Mouse (Mus musculus): ENCODE measurements at regions not wholly inside any gene's neighbourhood (a gene's known extent, or its start where the extent isn't known, plus 50 kb on each side); places are given as distances from the start of the nearest gene placed in this dataset.

DNA sequence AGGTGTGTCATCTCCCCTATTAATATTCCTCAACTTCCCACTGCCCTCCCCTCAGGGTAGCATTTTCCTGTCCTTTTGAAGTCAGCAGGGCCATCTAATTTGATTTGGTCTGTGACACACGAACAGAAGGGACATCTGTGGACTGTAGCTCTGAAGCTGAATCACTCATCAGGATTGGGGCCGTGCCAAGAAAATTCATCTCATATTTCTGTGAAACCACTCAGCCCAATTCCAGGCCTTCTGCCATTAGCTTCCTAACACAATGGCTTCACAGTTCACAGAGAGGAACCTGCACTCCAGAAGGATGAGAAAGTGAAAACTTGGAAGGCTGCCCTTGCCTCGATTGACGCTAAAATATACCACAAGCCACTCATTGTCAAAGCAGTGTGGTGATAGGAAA is 86.1 kb downstream of the Abhd5 start:
- ATAC-seq (ENCODE audit: insufficient read depth), result no peak
- 54% methylated on average over 4 of the region's 4 CpGs for WGBS (ENCODE audit: insufficient replicate concordance)
- H3K4me2 ChIP-seq, result no peak overlapping the region

DNA sequence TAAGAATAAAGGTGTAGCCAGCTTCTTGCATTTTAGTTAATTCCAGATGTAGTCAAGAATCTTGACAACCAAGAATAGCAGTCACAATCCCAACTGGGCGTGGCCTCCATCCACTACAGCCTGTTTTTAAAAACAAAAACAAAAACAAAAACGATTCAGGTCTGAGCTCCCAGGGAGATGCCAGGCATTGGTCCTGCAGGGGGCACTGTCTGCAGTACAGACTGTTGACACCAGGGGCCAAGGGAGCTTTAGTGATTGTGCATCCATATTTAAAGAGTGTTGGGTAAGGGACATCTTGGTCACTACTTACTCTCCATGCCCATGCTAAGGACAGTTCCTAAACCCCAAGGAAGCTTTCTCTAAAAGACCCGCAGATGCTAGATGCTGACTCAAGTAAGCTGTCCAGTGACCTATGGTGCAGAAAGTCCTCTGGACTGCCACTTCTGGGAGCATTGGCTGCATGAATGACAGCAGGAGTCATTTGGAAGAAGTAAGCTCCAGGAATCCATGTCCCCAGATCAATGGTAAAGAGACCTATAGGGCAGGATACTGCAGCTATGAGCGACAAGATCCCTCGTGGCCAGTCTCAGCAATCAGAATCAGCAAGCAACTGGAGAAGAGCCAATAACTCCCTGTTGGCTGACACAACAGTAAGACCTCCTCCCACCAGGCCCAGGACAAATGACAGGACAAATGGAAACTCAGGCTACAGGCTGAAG is 95.1 kb downstream of the Abhd5 start:
- Histone ChIP-seq H3K4me1 (replicated peaks) (no peaks in the 10 kb centered on the region), H3K9me3 (replicated peaks) (no peaks in the 10 kb centered on the region), H3K27ac (replicated peaks) (no peak overlapping the region), H3K4me3 (replicated peaks) (no peak overlapping the region), H3K27me3 (no peaks in the 10 kb centered on the region), H3K9ac (no peak overlapping the region), H3K36me3 (replicated peaks) (no peaks in the 10 kb centered on the region), H3K4me2 (no peak overlapping the region)
- 46% methylated on average over 5 of the region's 5 CpGs for WGBS (ENCODE audit: insufficient replicate concordance)
- no peak for ATAC-seq (ENCODE audit: insufficient read depth)

More for the DNA sequence above, 86.1 kb downstream of the Abhd5 start:
- H3K9me3 ChIP-seq (replicated peaks), result no peaks in the 10 kb centered on the region
- no peak overlapping the region for H3K27ac ChIP-seq (replicated peaks)
- H3K36me3 ChIP-seq (replicated peaks), result no peaks in the 10 kb centered on the region
- H3K9ac ChIP-seq, result no peak overlapping the region
- H3K27me3 ChIP-seq, result no peaks in the 10 kb centered on the region
- H3K4me1 ChIP-seq (replicated peaks), result no peaks in the 10 kb centered on the region
- H3K4me3 ChIP-seq (replicated peaks), result no peak overlapping the region

DNA sequence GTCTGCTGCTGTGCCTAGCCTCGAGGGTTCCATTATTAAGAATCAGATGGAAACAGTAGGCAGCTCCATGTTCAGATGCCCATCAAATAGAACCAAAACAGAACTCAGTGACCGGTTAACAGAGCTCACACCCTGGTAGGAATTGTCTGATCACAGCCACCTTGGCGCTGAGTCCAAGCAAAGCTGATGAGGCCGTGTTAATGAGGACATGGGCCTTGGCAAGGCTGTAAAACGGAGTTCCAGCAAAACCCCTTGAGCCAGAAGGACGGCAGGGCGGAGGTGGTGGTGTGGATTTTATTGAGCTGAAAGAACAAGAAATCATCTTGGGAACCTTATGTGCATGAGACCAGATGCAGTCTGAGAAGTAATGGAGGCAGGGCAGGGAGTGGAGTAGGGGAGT is 96.2 kb downstream of the Abhd5 start:
- no peaks in the 10 kb centered on the region for H3K9me3 ChIP-seq (replicated peaks)
- H3K36me3 ChIP-seq (replicated peaks), result no peaks in the 10 kb centered on the region
- H3K9ac ChIP-seq, result no peak overlapping the region
- 58% methylated on average over 7 of the region's 7 CpGs for WGBS (ENCODE audit: insufficient replicate concordance)
- H3K27ac ChIP-seq (replicated peaks), result no peak overlapping the region
- H3K27me3 ChIP-seq, result no peaks in the 10 kb centered on the region
- H3K4me1 ChIP-seq (replicated peaks), result no peaks in the 10 kb centered on the region
- no peak overlapping the region for H3K4me2 ChIP-seq
- H3K4me3 ChIP-seq (replicated peaks), result no peak overlapping the region
- no peak for ATAC-seq (ENCODE audit: insufficient read depth)

DNA sequence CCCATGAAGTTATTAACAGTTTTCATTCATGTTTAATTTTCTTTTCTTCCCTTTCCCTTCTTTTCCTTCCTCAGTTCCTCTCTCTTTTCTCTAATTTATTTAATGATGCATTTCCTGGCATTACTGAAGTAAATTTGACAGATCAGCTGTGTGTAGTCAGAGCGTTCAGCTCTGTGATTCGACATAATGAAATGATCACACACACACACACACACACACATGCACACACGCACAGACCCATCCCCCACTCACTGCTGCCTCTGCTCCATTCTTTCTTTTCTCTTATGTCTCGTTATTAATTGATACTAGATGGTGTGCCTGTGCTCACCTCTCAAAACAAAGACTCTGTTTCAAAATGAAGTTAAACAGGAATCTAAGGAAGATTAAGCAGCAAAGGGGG is 96.9 kb downstream of the Abhd5 start:
- no peak for ATAC-seq (ENCODE audit: insufficient read depth)
- WGBS (ENCODE audit: insufficient replicate concordance), result 53% methylated on average over 4 of the region's 4 CpGs

DNA sequence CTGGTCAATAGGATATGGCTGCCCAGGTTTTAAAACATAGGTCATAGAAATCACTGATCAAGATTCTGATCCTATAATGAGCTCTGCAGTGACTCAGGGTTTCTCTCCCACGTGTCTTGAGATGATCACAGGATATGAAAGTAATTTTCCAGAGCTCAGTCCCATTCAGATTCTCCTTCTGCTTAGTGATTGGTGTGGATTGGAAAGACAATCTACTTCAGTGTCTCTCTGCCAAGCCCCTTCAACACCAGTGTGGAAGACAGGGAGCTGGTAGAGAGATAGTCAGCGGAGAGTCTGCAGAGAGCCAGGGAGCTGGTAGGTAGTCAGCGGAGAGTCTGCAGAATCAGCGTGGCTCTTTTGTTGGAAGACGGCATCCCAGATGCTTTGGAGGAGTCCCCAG is 99.1 kb downstream of the Abhd5 start:
- H3K4me2 ChIP-seq, result no peak overlapping the region
- H3K4me1 ChIP-seq (replicated peaks), result no peaks in the 10 kb centered on the region
- H3K4me3 ChIP-seq (replicated peaks), result no peak overlapping the region
- no peak overlapping the region for H3K9ac ChIP-seq
- WGBS (ENCODE audit: insufficient replicate concordance), result 74% methylated on average over 5 of the region's 5 CpGs
- H3K27me3 ChIP-seq, result no peaks in the 10 kb centered on the region
- H3K9me3 ChIP-seq (replicated peaks), result no peaks in the 10 kb centered on the region
- ATAC-seq (ENCODE audit: insufficient read depth), result no peak
- no peak overlapping the region for H3K27ac ChIP-seq (replicated peaks)
- no peaks in the 10 kb centered on the region for H3K36me3 ChIP-seq (replicated peaks)

More for the DNA sequence above, 96.9 kb downstream of the Abhd5 start:
- no peaks in the 10 kb centered on the region for H3K4me1 ChIP-seq (replicated peaks)
- H3K4me2 ChIP-seq, result no peak overlapping the region
- H3K9me3 ChIP-seq (replicated peaks), result no peaks in the 10 kb centered on the region
- no peak overlapping the region for H3K9ac ChIP-seq
- H3K36me3 ChIP-seq (replicated peaks), result no peaks in the 10 kb centered on the region
- H3K27me3 ChIP-seq, result no peaks in the 10 kb centered on the region
- H3K27ac ChIP-seq (replicated peaks), result no peak overlapping the region
- H3K4me3 ChIP-seq (replicated peaks), result no peak overlapping the region

DNA sequence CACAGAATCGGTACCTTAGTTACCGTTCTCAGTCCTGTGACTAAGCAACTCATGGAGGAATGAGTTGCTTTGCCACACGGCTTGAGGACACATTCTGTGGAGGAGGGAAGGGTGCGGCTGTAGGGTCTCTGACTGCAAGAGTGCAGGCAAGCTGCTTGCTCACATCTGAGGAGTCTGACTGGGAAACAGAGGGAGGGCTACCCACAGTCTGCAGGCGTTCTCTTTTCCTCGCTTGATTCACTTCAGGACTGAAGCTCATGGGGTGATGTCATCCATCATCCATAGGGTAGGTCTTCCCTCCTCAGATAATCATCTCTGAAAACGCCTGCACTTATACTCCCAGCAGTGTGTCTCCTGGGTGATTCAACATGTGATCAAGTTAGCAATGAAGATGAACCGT is 103.9 kb downstream of the Abhd5 start:
- 55% methylated on average over 8 of the region's 8 CpGs for WGBS (ENCODE audit: insufficient replicate concordance)
- Histone ChIP-seq H3K4me3 (replicated peaks) (no peak overlapping the region), H3K9ac (no peak overlapping the region), H3K4me2 (no peak overlapping the region), H3K27me3 (no peaks in the 10 kb centered on the region), H3K9me3 (replicated peaks) (no peaks in the 10 kb centered on the region), H3K4me1 (replicated peaks) (no peaks in the 10 kb centered on the region), H3K36me3 (replicated peaks) (no peaks in the 10 kb centered on the region), H3K27ac (replicated peaks) (no peak overlapping the region)
- ATAC-seq (ENCODE audit: insufficient read depth), result no peak

DNA sequence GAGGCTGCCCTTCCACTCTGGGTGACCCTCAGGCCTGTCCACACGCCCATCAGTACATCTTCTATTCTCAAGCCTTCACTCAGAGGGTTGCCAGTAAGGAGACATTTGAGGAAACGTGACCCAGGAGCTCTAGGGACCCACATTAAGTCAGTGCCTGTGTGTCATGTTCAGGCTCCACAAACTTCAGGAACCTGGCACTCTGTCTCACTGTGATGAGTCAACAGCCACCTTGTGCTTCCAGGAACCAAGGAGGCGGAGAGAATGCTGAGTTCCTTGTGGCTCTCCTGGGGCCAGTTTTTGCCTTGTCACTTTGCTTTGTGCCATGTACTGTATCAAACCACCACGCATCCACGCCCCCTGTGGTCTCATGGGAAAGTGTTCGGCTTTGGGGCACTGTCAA is 104.4 kb downstream of the Abhd5 start:
- 42% methylated on average over 6 of the region's 6 CpGs for whole genome bisulfite sequencing (ENCODE audit: insufficient replicate concordance)
- Histone ChIP-seq H3K9me3 (replicated peaks) (no peaks in the 10 kb centered on the region), H3K4me1 (replicated peaks) (no peaks in the 10 kb centered on the region), H3K4me3 (replicated peaks) (no peak overlapping the region), H3K9ac (no peak overlapping the region), H3K4me2 (no peak overlapping the region), H3K36me3 (replicated peaks) (no peaks in the 10 kb centered on the region), H3K27ac (replicated peaks) (no peak overlapping the region), H3K27me3 (no peaks in the 10 kb centered on the region)
- no peak for ATAC-seq (ENCODE audit: insufficient read depth)

DNA sequence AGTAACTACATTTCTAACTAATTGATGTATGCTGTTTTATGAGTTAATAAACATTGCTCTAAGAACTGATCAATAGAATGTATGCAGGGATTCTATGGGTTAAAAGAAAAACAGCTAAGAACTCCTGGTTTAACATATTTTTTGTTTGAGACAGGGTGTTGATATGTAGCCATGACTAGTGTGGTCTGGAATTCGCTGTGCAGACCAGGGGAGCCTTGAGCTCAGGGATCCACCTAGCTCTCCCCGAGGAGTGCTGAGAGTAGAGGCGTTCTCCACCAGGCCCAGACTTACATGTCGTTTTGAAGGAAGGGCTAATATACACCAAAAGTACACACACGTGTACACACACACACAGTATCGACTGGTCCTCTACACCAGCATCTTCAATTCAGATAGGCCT is 108.1 kb downstream of the Abhd5 start:
- Histone ChIP-seq H3K9me3 (replicated peaks) (no peaks in the 10 kb centered on the region), H3K4me2 (no peak overlapping the region), H3K27me3 (no peaks in the 10 kb centered on the region), H3K27ac (replicated peaks) (no peak overlapping the region), H3K36me3 (replicated peaks) (no peaks in the 10 kb centered on the region), H3K4me3 (replicated peaks) (no peak overlapping the region), H3K9ac (no peak overlapping the region), H3K4me1 (replicated peaks) (no peaks in the 10 kb centered on the region)
- no peak for ATAC-seq (ENCODE audit: insufficient read depth)
- WGBS (ENCODE audit: insufficient replicate concordance), result 65% methylated on average over 6 of the region's 6 CpGs

DNA sequence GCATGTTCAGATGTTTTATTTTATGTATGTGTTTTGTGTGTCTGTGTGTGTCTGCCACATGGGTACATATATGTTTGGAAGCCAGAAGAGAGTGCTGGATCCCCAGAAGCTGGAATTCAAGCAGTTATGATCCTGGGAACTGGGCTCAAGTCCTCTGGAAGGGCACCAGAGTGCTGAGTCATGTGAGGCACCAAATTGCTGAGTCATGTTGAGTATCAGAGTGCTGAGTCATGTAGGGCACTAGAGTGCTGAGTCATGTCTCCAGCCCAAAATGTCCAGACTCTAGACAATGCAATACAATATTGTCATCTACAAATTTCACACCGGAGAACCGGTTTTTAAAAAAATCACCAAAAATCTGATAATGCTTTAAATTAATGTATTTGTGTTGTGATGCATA is 120.1 kb downstream of the Abhd5 start:
- no peak overlapping the region for H3K9ac ChIP-seq
- H3K27ac ChIP-seq (replicated peaks), result no peak overlapping the region
- H3K4me3 ChIP-seq (replicated peaks), result no peak overlapping the region
- no peak overlapping the region for H3K4me2 ChIP-seq
- H3K4me1 ChIP-seq (replicated peaks), result 0 out of 2 replicates have a peak, but pooled peaks cover 3% of the 10 kb centered on the region
- no peaks in the 10 kb centered on the region for H3K27me3 ChIP-seq
- 91% methylated on average over 2 of the region's 2 CpGs for WGBS (ENCODE audit: insufficient replicate concordance)
- H3K9me3 ChIP-seq (replicated peaks), result no peaks in the 10 kb centered on the region
- no peaks in the 10 kb centered on the region for H3K36me3 ChIP-seq (replicated peaks)
- peak; percentile 22; the same call in 1 of the 2 replicates for ATAC-seq (ENCODE audit: insufficient read depth)

DNA sequence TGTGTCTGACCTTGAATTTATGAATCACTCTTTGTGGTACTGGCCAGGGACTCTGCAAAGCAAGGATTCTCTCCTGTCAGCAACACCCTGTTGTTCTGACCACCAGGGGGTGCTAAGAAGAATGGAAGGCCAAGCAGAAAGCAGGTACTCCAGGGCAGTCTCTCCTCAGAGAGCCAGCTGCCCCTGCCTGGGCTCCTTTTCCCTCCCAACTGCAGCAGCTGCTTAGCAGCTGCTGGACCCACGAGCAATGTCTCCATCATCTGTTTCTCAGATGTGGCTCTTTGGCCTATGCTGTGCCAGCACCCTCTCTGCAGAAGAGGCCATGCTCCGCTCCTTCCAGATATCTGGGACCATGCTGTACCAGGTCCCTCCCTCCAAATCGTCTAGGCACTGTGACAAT is 124.9 kb downstream of the Abhd5 start:
- H3K27me3 ChIP-seq, result no peaks in the 10 kb centered on the region
- ATAC-seq (ENCODE audit: insufficient read depth), result no peak
- WGBS (ENCODE audit: insufficient replicate concordance), result 37% methylated on average over 3 of the region's 3 CpGs
- H3K4me3 ChIP-seq (replicated peaks), result no peak overlapping the region
- no peak overlapping the region for H3K4me2 ChIP-seq
- H3K4me1 ChIP-seq (replicated peaks), result 0 out of 2 replicates have a peak, but pooled peaks cover 3% of the 10 kb centered on the region
- H3K9ac ChIP-seq, result no peak overlapping the region
- H3K36me3 ChIP-seq (replicated peaks), result no peaks in the 10 kb centered on the region
- no peaks in the 10 kb centered on the region for H3K9me3 ChIP-seq (replicated peaks)
- H3K27ac ChIP-seq (replicated peaks), result no peak overlapping the region

DNA sequence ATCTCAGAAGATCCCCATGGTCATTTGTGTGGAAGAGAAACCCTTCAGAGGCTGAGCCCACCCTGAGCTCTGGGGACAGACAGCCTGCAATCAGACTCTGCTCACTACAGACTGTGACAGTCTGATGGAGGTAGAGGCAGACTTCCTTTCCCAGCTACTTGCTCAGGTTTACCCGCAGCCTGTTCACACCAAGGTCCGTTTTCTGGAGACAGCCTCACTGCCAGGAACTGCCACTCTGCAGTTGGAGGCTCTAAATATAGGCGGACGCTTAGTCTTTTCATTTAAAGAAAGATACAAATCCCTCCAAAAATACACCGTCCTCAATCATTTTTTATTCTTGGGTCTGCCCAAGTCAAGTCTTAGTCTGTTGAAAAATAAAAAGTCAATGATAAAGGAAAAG is 135.6 kb downstream of the Abhd5 start:
- Histone ChIP-seq H3K4me1 (replicated peaks) (no peaks in the 10 kb centered on the region), H3K9me3 (replicated peaks) (no peaks in the 10 kb centered on the region), H3K36me3 (replicated peaks) (no peaks in the 10 kb centered on the region), H3K4me3 (replicated peaks) (no peak overlapping the region), H3K27me3 (no peaks in the 10 kb centered on the region), H3K9ac (no peak overlapping the region), H3K27ac (replicated peaks) (no peak overlapping the region), H3K4me2 (no peak overlapping the region)
- 66% methylated on average over 5 of the region's 5 CpGs for WGBS (ENCODE audit: insufficient replicate concordance)
- ATAC-seq (ENCODE audit: insufficient read depth), result no peak

DNA sequence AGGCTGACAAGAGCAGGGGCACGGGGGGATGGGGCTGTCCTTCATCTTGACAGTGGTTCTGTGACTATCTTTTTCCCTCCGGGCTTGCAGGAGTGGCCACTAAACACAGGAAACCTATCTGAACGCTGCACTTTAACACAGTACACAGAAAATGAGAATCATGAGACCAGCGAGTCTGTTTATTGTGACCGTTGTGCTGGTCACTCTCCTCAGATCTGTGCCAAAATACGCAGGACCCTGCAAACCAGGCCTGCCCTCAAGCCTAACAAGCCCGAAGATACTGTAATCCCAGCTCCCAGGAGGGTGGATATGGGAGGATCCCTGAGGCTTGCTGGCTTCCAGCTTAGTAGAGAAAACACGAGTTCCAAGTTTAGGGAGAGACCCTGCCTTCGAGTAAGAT is 143.3 kb downstream of the Abhd5 start:
- no peaks in the 10 kb centered on the region for H3K27me3 ChIP-seq
- no peak overlapping the region for H3K4me2 ChIP-seq
- H3K27ac ChIP-seq (replicated peaks), result no peak overlapping the region
- ATAC-seq (ENCODE audit: insufficient read depth), result no peak
- H3K9ac ChIP-seq, result no peak overlapping the region
- H3K9me3 ChIP-seq (replicated peaks), result no peaks in the 10 kb centered on the region
- H3K36me3 ChIP-seq (replicated peaks), result no peaks in the 10 kb centered on the region
- no peak overlapping the region for H3K4me3 ChIP-seq (replicated peaks)
- WGBS (ENCODE audit: insufficient replicate concordance), result 59% methylated on average over 9 of the region's 9 CpGs
- H3K4me1 ChIP-seq (replicated peaks), result no peaks in the 10 kb centered on the region
